Mouse (Mus musculus): ENCODE data around the gene Immp2l.
"Not testable (repeated sequence)": the region's sequence is repeated elsewhere in the genome, so short reads cannot be mapped to it uniquely, and the experiment has no call there.

Gene Immp2l

DNA sequence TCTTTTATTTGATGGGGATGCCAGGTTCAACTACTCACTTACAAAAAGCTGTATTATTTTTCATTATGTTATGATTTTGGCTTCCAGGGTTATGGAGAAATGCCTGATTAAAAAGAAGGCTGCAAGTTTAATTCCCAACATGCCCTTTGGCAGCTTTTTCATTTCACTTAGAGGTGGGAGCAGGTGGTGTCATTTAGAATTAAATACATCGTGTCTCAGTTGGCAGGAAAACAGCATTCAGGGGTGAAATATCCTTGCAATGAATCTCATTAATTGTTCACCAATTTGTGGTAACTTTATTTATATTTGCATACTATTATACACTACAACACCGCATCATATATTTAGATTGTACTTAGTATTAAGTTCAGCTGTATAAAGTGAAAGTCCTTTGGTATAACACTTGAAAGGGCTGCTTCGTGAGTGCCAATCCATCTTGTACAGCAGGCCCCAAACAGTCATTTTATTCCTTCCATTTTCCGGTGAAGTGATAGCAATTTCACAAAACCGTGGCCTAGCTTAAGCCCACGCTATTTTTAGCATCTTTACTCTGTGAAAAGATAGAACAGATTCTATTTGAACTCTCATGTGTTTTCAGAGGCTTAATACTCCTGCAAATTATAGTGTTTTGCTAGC is 818.9 kb downstream of the Immp2l start:
- DNase-seq (ENCODE audit: low spot score), result no peak

DNA sequence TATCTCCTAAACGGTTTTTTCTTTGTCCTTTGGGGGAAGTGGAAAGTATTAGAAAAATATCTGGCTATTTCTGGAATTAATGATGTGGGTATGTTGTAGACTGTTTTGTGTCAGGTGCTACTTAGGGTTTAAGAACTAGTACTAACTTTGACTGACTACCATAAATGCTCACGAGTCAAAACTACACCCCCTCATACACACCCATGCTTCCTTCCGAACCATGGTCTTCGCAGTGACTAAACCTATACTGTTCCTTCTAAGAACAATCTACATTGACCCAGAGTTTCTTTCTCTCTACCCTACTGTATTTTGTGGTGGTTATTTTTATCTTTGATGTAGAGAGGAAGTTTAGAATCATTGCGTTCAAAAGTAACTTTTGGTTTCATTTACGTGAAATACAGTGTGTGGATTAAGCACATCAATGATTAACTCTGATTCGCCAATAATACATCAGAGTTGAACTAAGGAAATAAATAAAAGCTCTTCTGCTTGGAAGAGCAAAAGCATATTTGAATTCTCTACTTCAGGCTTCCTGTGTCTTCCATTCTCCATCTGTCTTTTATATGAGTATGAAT is 828.1 kb downstream of the Immp2l start:
- no peak for DNase-seq (ENCODE audit: low spot score)

DNA sequence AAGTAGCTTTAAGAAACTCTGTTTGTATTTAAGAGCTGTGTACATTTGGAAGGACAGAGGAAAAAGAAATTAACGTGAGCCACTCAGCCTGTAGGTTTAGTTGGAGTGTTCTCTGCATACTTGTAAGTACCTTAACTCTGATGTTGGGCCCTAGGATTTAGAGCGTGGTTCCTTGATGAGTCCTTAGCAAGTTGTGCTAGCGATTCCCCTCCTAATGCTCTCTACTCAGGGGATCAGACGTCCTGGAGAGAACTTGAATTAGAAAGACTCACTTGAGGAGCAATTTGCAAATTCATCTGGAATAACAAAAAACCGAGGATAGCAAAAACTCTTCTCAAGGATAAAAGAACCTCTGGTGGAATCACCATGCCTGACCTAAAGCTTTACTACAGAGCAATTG is 835.8 kb downstream of the Immp2l start:
- DNase-seq (ENCODE audit: low spot score), result not testable (repeated sequence)

DNA sequence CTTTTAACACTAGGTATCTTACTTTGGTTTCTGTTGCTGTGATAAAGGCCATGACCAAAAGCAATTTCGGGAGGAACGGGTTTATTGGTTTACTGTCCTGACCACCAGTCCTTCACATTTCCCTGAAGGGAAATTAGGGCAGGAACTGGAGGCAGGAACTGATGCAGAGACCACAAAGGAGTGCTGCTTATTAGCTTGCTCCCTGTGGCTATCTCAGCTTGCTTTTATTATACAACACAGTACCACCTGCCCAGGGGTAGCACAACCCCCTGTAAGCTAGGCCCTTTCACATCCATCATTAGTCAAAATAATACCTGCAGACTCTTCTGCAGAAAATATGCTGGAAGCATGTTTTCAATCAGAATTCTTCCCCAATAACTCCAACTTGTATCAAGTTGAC is 844.4 kb downstream of the Immp2l start:
- DNase-seq (ENCODE audit: low spot score), result no peak

DNA sequence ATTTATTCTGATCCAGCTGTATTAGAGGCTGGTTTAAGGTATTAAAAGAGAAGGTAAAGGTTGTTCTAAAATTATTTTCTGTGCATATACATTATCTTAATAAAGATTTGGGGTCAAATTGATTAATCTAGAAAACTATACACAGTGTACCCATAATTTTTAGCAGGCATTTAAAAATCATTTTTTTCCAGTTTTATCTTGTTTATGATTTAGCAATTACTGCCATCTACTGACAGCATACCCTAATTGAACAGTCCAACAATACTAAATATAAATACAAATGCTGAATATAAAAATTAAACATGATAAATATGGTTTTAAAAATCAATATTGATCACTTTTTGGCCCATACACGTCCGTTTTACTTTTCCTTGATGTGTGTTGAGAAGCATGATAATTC is 850.1 kb downstream of the Immp2l start:
- DNase-seq (ENCODE audit: low spot score), result no peak

DNA sequence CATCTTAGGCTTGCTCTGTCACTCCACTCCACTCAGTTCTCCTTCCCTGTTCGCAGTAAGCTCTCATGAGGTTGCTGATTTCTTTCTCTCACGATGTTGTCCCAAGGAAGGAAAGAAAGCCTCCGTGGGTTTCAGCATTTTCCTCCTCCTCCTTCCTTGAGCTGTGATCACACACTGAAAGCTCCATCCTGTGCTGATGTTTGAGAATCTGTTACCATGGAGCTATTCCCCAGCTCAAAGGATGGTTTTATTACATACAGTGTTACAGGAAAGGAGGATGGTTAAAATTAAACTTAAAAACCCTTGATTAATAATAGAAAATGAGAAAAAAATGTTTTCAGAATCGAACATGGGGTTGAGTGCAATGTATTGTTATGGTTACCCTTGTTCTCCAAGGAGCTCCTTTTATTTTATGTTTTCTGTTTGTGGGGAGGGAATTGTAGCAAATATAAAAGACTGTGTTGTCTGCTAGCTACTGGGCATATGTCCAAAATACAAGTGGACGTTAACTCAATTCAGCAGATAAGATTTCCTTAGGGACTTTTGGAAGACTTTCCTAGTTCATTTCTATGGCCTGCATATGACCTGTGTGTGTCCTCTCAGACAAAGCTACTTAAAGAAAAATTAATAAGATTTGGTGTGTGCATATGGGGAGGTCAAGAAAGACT is 853.5 kb downstream of the Immp2l start:
- DNase-seq (ENCODE audit: low spot score), result no peak

DNA sequence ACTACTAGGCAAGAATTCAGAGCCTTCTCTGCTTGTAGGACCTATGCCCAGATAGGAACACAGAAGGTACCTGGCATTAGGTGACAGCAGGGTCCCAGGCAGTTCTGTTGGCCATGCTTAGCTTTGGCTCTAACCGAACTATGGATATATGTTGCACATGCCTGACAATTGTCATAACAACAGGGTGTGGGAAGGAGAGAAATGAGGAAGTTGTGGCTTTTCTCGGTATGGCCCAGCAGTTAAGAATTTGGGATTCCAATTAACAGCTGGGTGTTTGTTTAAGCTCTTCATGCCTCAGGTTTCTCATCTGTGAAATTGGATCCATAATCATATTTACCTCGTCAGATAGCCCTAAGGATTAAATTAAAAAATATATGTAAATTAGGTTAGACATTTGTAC is 854.6 kb downstream of the Immp2l start:
- DNase-seq (ENCODE audit: low spot score), result no peak

DNA sequence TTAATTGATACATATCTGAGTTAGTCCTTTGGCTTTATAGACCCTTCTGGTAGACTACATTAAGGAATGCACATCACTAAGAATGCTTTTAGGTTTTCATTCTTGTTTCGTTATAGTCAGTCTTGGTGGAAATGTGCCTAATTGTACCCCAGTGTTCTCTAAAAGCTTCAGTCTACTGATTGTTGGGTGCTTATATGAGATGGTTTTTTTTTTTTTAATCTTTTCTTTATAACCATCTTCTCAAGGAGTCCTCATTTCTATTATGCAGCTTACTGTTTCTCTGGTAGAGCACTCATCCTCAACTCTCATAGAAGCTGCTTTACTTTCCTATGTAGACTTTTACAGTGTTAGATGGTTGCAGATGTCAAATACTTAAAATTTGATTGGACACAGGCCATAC is 855.1 kb downstream of the Immp2l start:
- no peak for DNase-seq (ENCODE audit: low spot score)

DNA sequence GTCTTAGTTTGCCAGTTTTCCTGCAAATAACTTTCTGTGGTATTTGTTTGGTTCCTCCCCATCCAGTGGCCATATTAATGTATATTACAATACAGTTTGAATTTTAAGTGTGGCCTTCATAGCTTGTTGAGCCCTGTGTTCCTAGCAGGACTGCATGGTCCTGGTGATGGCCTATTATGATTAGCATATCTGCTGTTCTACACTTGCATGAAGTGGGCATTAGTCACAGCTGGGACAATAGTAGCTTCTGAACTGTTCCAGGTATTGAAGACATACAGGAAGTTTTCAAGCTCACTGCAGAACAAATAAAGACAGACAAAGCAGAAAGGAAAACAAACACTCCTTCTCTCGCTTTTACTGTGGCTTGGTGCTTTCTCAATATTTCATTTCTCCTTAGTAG is 855.5 kb downstream of the Immp2l start:
- no peak for DNase-seq (ENCODE audit: low spot score)

DNA sequence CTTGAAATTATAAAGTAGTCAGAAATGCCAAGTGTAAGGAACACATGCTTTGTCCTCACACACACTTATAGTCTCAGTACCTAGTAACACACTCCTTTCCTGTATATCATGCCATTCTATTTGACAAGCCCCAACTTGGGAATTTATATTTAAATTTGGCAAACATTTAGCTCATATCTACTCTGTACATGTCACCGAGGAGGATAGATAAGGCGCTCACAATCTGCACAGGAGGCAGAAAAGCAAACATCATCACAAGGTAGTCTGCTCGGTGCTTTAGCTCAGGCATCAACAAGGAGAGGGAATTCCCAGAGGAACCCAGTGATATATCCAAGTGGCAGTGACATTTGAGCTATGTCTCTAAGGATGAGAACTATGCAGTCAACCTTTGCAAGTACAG is 856.9 kb downstream of the Immp2l start:
- no peak for DNase-seq (ENCODE audit: low spot score)

DNA sequence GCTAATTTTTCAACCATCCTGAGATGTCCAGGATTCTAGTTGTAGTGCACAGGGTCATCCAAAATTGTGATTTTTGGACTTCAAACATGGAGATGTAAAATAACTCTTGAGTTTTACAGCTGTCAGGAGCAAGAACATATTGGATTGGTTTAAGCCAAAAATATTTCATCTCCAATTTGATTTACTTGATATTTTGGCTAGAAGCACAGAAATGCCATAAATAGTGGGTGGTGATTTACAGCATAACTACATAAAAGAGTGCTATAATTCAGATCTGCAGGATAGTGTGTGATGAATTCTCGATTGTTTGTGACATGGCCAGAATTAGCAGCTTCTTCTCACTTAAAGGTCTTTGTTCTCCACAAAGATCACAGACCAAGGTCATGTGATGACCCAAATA is 884.1 kb downstream of the Immp2l start:
- DNase-seq (ENCODE audit: low spot score), result no peak

DNA sequence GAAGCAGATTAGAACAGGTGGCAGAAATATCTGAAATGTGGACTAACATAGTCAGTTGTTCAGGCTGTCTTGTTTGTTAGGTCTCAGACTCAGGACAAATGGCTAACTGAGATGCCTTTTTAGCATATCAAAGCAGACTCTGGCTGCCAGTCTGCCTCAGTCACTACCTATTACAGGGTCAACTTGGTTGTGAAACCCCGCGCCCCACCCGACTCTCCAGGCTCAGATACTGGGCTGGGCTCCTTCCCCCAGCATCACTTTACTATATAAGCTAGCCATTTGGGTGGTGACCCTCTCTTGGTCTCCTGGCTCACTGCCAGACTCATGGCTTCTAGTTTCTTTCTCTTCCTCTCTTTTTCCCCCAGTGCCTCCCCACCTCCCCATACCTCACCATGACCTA is 887.7 kb downstream of the Immp2l start:
- DNase-seq (ENCODE audit: low spot score), result no peak

DNA sequence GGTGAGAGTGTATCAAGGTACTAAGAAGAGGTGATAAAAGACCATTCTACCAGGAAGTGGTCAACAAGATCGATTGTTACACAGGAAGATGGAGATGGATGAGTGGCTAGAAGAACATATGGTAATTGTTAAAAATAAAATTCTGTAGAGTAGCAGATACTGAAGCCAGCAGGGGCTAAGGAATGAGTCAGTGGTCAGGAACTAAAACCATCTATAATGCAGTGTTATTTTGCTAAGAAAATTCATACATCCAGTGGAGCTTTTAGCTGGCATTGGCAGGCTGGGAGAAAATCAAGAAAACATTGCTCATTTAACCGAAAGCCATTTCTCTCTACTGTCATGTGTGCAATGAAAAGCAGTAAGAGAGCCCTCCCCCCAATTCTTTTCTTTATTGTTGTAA is 913.9 kb downstream of the Immp2l start:
- no peak for DNase-seq (ENCODE audit: low spot score)

DNA sequence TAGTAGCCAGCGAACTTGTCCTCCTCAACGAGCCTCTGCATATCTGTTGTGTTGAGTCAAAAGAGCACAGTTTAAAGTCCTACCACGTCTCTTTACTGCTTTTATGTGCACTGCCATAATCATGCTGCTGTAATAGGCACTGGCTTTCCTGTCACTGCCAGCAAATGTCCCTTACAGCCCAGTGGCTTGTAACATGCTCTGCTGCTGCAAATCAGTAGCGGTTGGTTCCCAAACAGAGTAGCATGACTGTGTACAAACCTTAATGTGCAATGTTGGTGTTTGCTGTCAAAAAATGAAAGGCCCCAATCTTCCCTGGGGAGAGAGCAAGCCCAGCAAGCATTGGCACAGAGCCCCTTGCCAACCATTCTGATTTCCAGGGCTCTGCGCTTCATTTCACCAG is 918.0 kb downstream of the Immp2l start:
- DNase-seq (ENCODE audit: low spot score), result no peak

DNA sequence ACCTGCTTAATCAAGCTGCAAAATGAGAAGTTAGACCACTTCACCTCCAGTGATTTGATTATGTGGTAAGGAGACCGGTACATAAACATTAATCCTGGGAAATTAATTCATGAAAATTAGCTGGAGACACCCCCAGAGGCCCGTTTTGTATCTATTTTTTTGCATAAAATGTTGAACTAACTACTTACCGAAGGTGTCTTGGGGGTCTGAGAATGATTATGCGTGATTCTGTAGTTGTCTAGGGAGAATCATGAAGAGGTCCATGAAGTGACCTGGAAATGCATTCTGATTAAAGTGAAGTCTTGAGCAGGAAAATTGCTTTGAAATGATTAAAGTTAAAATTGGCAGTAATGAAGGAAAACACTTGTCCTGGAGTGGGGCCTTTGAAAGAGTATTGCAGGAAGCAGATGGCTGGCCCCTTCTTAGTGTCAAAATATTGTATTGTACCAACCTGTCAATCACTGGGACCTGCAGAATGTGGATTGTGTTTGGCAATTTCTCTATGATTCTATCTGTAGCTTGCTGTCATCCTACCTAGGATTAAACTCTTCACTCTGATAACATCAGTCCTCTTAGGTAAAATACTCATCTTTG is 920.3 kb downstream of the Immp2l start:
- DNase-seq (ENCODE audit: low spot score), result no peak

DNA sequence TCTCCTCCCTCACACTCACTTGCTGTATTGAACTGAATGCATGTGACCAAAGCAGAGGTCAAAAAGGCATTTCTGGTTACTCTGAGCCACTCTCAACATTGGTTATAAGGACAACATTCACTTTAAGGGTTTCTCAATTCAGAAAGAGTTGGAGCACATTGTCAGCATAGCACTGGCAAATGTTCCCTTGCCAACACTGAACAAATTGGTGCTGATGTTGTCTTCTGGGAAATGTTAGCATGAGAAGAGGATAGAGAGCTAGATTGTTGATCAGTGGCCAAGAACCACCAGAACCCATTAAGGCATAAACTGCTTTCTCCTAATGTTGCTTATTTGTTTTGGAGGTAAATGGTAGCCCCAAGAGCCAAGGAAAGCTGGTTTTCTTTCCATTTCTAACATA is 922.6 kb downstream of the Immp2l start:
- no peak for DNase-seq (ENCODE audit: low spot score)

DNA sequence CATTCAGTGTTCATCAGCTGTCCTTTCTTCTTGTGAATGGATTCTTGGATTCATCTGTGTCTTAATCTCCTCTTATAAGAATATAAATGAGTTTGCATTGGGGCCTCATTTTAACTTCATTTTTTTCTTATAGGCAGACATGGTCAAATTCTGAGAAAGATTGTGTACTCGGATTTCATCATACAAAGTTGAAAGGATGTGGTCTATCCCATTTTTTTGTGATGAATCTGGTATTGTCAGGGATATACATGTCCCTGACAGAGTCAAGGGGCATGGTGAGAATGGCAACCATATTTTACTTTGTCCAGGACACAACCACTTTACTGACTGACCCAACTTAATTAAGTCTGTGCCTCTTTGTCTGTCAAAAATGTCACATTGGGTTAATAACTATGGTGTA is 925.5 kb downstream of the Immp2l start:
- DNase-seq (ENCODE audit: low spot score), result no peak

DNA sequence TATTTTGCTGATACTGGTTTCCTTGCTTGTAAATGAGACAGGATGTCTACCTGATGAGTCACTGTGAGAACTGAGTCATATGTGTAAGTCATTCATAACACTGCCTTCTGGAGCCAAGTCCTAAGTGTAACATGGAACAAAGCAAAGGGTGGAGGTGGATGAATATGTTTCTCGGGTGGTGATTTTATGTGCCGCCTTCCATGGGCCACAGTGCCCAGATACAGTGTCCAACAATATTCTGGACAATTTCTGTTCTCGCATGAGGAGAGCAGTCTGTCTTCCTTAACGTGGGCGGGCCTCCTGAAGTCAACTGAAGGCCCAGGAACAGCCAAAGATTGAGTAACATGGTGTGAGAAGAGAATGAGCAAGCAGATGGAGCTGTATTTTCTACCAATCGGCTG is 926.0 kb downstream of the Immp2l start:
- DNase-seq (ENCODE audit: low spot score), result no peak

DNA sequence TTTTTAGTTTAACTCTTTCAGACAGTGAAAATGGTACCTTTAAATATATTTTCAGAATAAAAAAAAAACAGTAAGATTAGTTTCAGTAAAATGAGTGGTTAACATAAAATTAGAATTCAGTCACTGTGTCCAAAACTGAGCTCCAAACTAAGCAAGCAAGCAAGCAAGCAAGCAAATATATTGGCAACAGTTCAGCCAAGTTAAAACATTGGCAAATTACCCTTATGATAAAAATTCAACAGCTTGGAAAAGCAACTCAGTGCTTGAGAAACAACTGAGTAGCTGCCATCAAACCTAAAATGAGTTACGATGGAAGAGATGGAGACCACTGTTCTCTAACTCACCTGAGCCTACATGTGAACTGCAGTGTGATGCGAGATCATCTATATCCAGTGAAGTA is 926.8 kb downstream of the Immp2l start:
- no peak for DNase-seq (ENCODE audit: low spot score)

DNA sequence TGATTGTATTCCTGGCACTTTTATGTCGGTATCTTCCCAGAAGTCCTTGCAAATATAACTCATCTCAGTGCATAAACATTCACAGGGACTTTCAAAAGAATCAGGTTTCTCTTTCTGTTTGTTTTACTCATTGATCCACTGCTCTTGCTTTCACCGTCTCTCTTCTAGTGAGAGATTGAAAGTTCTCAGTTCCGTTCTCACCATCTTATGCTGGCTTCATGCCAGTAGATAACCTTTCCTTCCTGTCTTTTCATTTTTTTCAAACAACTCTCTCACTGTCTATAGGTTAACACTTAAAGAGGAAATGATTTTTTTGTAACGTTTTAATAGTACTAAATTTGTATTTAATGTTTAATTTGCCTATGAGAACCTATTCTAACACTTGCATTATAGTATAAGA is 937.1 kb downstream of the Immp2l start:
- no peak for DNase-seq (ENCODE audit: low spot score)

DNA sequence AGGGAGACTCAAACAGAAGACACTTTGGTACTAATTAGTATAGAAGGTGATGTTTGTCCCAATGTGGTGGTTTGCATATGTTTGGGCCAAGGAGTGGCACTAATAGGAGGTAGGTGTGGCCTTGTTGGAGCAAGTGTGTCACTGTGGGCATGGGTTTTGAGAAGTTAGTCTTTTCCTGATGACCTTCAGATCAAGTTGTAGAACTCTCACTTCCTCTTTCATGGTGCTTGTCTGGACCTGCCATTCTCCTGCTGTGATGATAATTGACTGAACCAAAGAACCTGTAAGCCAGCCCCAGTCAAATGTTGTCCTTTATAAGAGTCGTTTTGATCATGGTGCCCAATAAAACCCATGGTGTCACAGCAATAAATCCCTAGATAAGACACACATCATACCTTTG is 967.5 kb downstream of the Immp2l start:
- DNase-seq (ENCODE audit: low spot score), result no peak
